Mouse (Mus musculus): ENCODE data around the gene Sorbs1. TPM values are rescaled to one million over a fixed set of nuclear protein-coding genes. Genes with fewer than 3 reads are reported as not detected.

Sorbs1 gene
- polyA plus RNA-seq, 1 experiment from 2014 or later, result 84.6 TPM

GRCm38 (mm10) chr19:40462892-40463291 lies 50.7 kb downstream of the Sorbs1 start:
- Histone ChIP-seq H3K4me3 (ENCODE audit: low read depth, low read length) (no peak overlapping the region), H3K36me3 (ENCODE audit: control insufficient read depth, insufficient read depth, low read length) (no peaks in the 10 kb centered on the region), H3K9ac (ENCODE audit: low read depth, low read length) (no peak overlapping the region), H3K27ac (ENCODE audit: low read length) (no peak overlapping the region), H3K4me2 (ENCODE audit: low read length) (no peak overlapping the region), H3K9me3 (replicated peaks; ENCODE audit: control insufficient read depth, low read length, poor library complexity, severe bottlenecking) (no peaks in the 10 kb centered on the region), H3K27me3 (ENCODE audit: control insufficient read depth, insufficient read depth, low read depth, low read length) (no peaks in the 10 kb centered on the region), H3K4me1 (ENCODE audit: control insufficient read depth, insufficient read depth, low read length) (peaks cover 20% of the 10 kb centered on the region)
- WGBS, result 82% methylated on average over 6 of the region's 6 CpGs
- no peak for ATAC-seq

- WGBS, result 76% methylated on average over 2 of the region's 2 CpGs
Measured at GRCm38 (mm10) chr19:40462481-40462880, 51.1 kb downstream of the Sorbs1 start.

GRCm38 (mm10) chr19:40461662-40462061 lies 51.9 kb downstream of the Sorbs1 start:
- ATAC-seq, result no peak
- WGBS, result 83% methylated on average over 1 of the region's 1 CpGs
- H3K27ac ChIP-seq (ENCODE audit: low read length), result 0 out of 2 replicates have a peak overlapping the region, but pooled peaks have one; percentile 10

More at GRCm38 (mm10) chr19:40462481-40462880, 51.1 kb downstream of the Sorbs1 start:
- ATAC-seq, result no peak
- Histone ChIP-seq H3K4me1 (ENCODE audit: control insufficient read depth, insufficient read depth, low read length) (peaks cover 20% of the 10 kb centered on the region), H3K36me3 (ENCODE audit: control insufficient read depth, insufficient read depth, low read length) (no peaks in the 10 kb centered on the region), H3K27me3 (ENCODE audit: control insufficient read depth, insufficient read depth, low read depth, low read length) (no peaks in the 10 kb centered on the region), H3K27ac (ENCODE audit: low read length) (no peak overlapping the region), H3K4me2 (ENCODE audit: low read length) (no peak overlapping the region), H3K4me3 (ENCODE audit: low read depth, low read length) (no peak overlapping the region), H3K9ac (ENCODE audit: low read depth, low read length) (no peak overlapping the region), H3K9me3 (replicated peaks; ENCODE audit: control insufficient read depth, low read length, poor library complexity, severe bottlenecking) (no peaks in the 10 kb centered on the region)

GRCm38 (mm10) chr19:40460854-40461490 lies 52.6 kb downstream of the Sorbs1 start:
- no peaks in the 10 kb centered on the region for H3K9me3 ChIP-seq (replicated peaks; ENCODE audit: control insufficient read depth, low read length, poor library complexity, severe bottlenecking)
- no peaks in the 10 kb centered on the region for H3K27me3 ChIP-seq (ENCODE audit: control insufficient read depth, insufficient read depth, low read depth, low read length)
- H3K4me1 ChIP-seq (ENCODE audit: control insufficient read depth, insufficient read depth, low read length), result peaks cover 20% of the 10 kb centered on the region
- no peaks in the 10 kb centered on the region for H3K36me3 ChIP-seq (ENCODE audit: control insufficient read depth, insufficient read depth, low read length)
- H3K4me2 ChIP-seq (ENCODE audit: low read length), result no peak overlapping the region
- H3K27ac ChIP-seq (ENCODE audit: low read length), result peak overlapping the region; percentile 40
- no peak overlapping the region for H3K9ac ChIP-seq (ENCODE audit: low read depth, low read length)
- no peak overlapping the region for H3K4me3 ChIP-seq (ENCODE audit: low read depth, low read length)
- 44% methylated on average over 9 of the region's 9 CpGs for WGBS
- ATAC-seq, result no peak

More at GRCm38 (mm10) chr19:40461662-40462061, 51.9 kb downstream of the Sorbs1 start:
- H3K9me3 ChIP-seq (replicated peaks; ENCODE audit: control insufficient read depth, low read length, poor library complexity, severe bottlenecking), result no peaks in the 10 kb centered on the region
- no peak overlapping the region for H3K9ac ChIP-seq (ENCODE audit: low read depth, low read length)
- H3K4me3 ChIP-seq (ENCODE audit: low read depth, low read length), result no peak overlapping the region
- no peak overlapping the region for H3K4me2 ChIP-seq (ENCODE audit: low read length)
- no peaks in the 10 kb centered on the region for H3K27me3 ChIP-seq (ENCODE audit: control insufficient read depth, insufficient read depth, low read depth, low read length)
- peaks cover 20% of the 10 kb centered on the region for H3K4me1 ChIP-seq (ENCODE audit: control insufficient read depth, insufficient read depth, low read length)
- H3K36me3 ChIP-seq (ENCODE audit: control insufficient read depth, insufficient read depth, low read length), result no peaks in the 10 kb centered on the region

- no peak overlapping the region for H3K9ac ChIP-seq (ENCODE audit: low read depth, low read length)
- peaks cover 18% of the 10 kb centered on the region for H3K4me1 ChIP-seq (ENCODE audit: control insufficient read depth, insufficient read depth, low read length)
- no peak overlapping the region for H3K4me2 ChIP-seq (ENCODE audit: low read length)
- 50% methylated on average over 1 of the region's 1 CpGs for WGBS
- H3K36me3 ChIP-seq (ENCODE audit: control insufficient read depth, insufficient read depth, low read length), result no peaks in the 10 kb centered on the region
- H3K9me3 ChIP-seq (replicated peaks; ENCODE audit: control insufficient read depth, low read length, poor library complexity, severe bottlenecking), result no peaks in the 10 kb centered on the region
- no peaks in the 10 kb centered on the region for H3K27me3 ChIP-seq (ENCODE audit: control insufficient read depth, insufficient read depth, low read depth, low read length)
- H3K4me3 ChIP-seq (ENCODE audit: low read depth, low read length), result no peak overlapping the region
- H3K27ac ChIP-seq (ENCODE audit: low read length), result no peak overlapping the region
- no peak for ATAC-seq
Measured at GRCm38 (mm10) chr19:40459338-40459737, 54.2 kb downstream of the Sorbs1 start.

- Histone ChIP-seq H3K4me3 (ENCODE audit: low read depth, low read length) (no peak overlapping the region), H3K9ac (ENCODE audit: low read depth, low read length) (no peak overlapping the region), H3K4me1 (ENCODE audit: control insufficient read depth, insufficient read depth, low read length) (peaks cover 18% of the 10 kb centered on the region), H3K27ac (ENCODE audit: low read length) (peak overlapping the region; percentile 24; the same call in 1 of the 2 replicates), H3K36me3 (ENCODE audit: control insufficient read depth, insufficient read depth, low read length) (no peaks in the 10 kb centered on the region), H3K27me3 (ENCODE audit: control insufficient read depth, insufficient read depth, low read depth, low read length) (no peaks in the 10 kb centered on the region), H3K9me3 (replicated peaks; ENCODE audit: control insufficient read depth, low read length, poor library complexity, severe bottlenecking) (no peaks in the 10 kb centered on the region), H3K4me2 (ENCODE audit: low read length) (no peak overlapping the region)
- 84% methylated on average over 3 of the region's 3 CpGs for WGBS
- ATAC-seq, result no peak
Measured at GRCm38 (mm10) chr19:40458806-40459205, 54.8 kb downstream of the Sorbs1 start.

GRCm38 (mm10) chr19:40455248-40455647 lies 58.3 kb downstream of the Sorbs1 start:
- Histone ChIP-seq H3K27ac (ENCODE audit: low read length) (no peak overlapping the region), H3K4me3 (ENCODE audit: low read depth, low read length) (no peak overlapping the region), H3K9ac (ENCODE audit: low read depth, low read length) (no peak overlapping the region), H3K36me3 (ENCODE audit: control insufficient read depth, insufficient read depth, low read length) (peaks cover 3% of the 10 kb centered on the region; the same call in 1 of the 2 replicates), H3K27me3 (ENCODE audit: control insufficient read depth, insufficient read depth, low read depth, low read length) (no peaks in the 10 kb centered on the region), H3K4me1 (ENCODE audit: control insufficient read depth, insufficient read depth, low read length) (peaks cover 6% of the 10 kb centered on the region; the same call in 1 of the 2 replicates), H3K9me3 (replicated peaks; ENCODE audit: control insufficient read depth, low read length, poor library complexity, severe bottlenecking) (no peaks in the 10 kb centered on the region), H3K4me2 (ENCODE audit: low read length) (no peak overlapping the region)
- 94% methylated on average over 4 of the region's 4 CpGs for WGBS
- no peak for ATAC-seq

- Histone ChIP-seq H3K4me3 (ENCODE audit: low read depth, low read length) (no peak overlapping the region), H3K27me3 (ENCODE audit: control insufficient read depth, insufficient read depth, low read depth, low read length) (no peaks in the 10 kb centered on the region), H3K9me3 (replicated peaks; ENCODE audit: control insufficient read depth, low read length, poor library complexity, severe bottlenecking) (no peaks in the 10 kb centered on the region), H3K36me3 (ENCODE audit: control insufficient read depth, insufficient read depth, low read length) (peaks cover 3% of the 10 kb centered on the region; the same call in 1 of the 2 replicates), H3K9ac (ENCODE audit: low read depth, low read length) (no peak overlapping the region), H3K4me1 (ENCODE audit: control insufficient read depth, insufficient read depth, low read length) (peaks cover 6% of the 10 kb centered on the region; the same call in 1 of the 2 replicates), H3K4me2 (ENCODE audit: low read length) (no peak overlapping the region), H3K27ac (ENCODE audit: low read length) (no peak overlapping the region)
- no peak for ATAC-seq
- 96% methylated on average over 4 of the region's 4 CpGs for WGBS
Measured at GRCm38 (mm10) chr19:40454096-40454495, 59.5 kb downstream of the Sorbs1 start.

- 100% methylated on average over 2 of the region's 2 CpGs for WGBS
Measured at GRCm38 (mm10) chr19:40452201-40452600, 61.4 kb downstream of the Sorbs1 start.

More at GRCm38 (mm10) chr19:40452201-40452600, 61.4 kb downstream of the Sorbs1 start:
- Histone ChIP-seq H3K4me3 (ENCODE audit: low read depth, low read length) (no peak overlapping the region), H3K27ac (ENCODE audit: low read length) (no peak overlapping the region), H3K4me1 (ENCODE audit: control insufficient read depth, insufficient read depth, low read length) (no peaks in the 10 kb centered on the region), H3K9me3 (replicated peaks; ENCODE audit: control insufficient read depth, low read length, poor library complexity, severe bottlenecking) (no peaks in the 10 kb centered on the region), H3K9ac (ENCODE audit: low read depth, low read length) (no peak overlapping the region), H3K36me3 (ENCODE audit: control insufficient read depth, insufficient read depth, low read length) (peaks cover 3% of the 10 kb centered on the region; the same call in 1 of the 2 replicates), H3K27me3 (ENCODE audit: control insufficient read depth, insufficient read depth, low read depth, low read length) (no peaks in the 10 kb centered on the region), H3K4me2 (ENCODE audit: low read length) (no peak overlapping the region)
- ATAC-seq, result no peak

Data from midbrain, embryonic 16.5 days (tissue).